Mouse (Mus musculus) lung, postnatal 0 days (tissue): Measurements from ENCODE around the gene H6pd. TPM values are rescaled to one million over a fixed set of nuclear protein-coding genes. Genes with fewer than 3 reads are reported as not detected.

Experiments used
- ATAC-seq: fragments of 200-750 bp; cut with Nextera tagmentation; 2 replicates; pipeline ENCODE4 v1.8.0; 2017; ENCODE audit warnings: moderate library complexity
- DNase-seq: peaks from one replicate; pipeline ENCODE4 v3.0.0-alpha.2; 2016; ENCODE audit warnings: low spot score
- H3K27ac ChIP-seq: fragments of 300-500 bp; sonication (generic); 2 replicates; pipeline ENCODE4 v1.5.1; 2014; ENCODE audit warnings: antibody characterized with exemption, mild to moderate bottlenecking, low read length, mixed read lengths
- H3K27me3 ChIP-seq: fragments of 300-500 bp; sonication (generic); replicated peaks from 2 replicates; pipeline ENCODE4 v1.6.1; 2014; ENCODE audit warnings: low read length, mixed read lengths; ENCODE audit not compliant: insufficient read depth
- H3K36me3 ChIP-seq: fragments of 300-500 bp; sonication (generic); 2 replicates; pipeline ENCODE4 v1.6.1; 2014; ENCODE audit warnings: low read length, mixed read lengths; ENCODE audit not compliant: insufficient read depth
- H3K4me1 ChIP-seq: fragments of 300-500 bp; sonication (generic); 2 replicates; pipeline ENCODE4 v1.6.1; 2014; ENCODE audit warnings: antibody characterized with exemption, low read depth, low read length, mixed read lengths; ENCODE audit not compliant: insufficient read depth
- H3K4me2 ChIP-seq: fragments of 300-500 bp; sonication (generic); replicated peaks from 2 replicates; pipeline ENCODE4 v1.6.1; 2014; ENCODE audit warnings: low read depth, mild to moderate bottlenecking, low read length, moderate library complexity, mixed read lengths
- H3K4me3 ChIP-seq: fragments of 300-500 bp; sonication (generic); 2 replicates; pipeline ENCODE4 v1.5.1; 2014; ENCODE audit warnings: low read depth, low read length
- H3K9ac ChIP-seq: fragments of 300-500 bp; sonication (generic); replicated peaks from 2 replicates; pipeline ENCODE4 v1.6.1; 2014; ENCODE audit warnings: low read depth, mild to moderate bottlenecking
- H3K9me3 ChIP-seq: fragments of 300-500 bp; sonication (generic); 2 replicates; pipeline ENCODE4 v1.6.1; 2016; ENCODE audit warnings: low read length, mixed read lengths
- CTCF ChIP-seq: IDR thresholded peaks from 2 replicates; pipeline ENCODE4 v1.5.1; 2016; ENCODE audit warnings: antibody characterized with exemption, mild to moderate bottlenecking
- EP300 ChIP-seq: IDR thresholded peaks from 2 replicates; pipeline ENCODE4 v1.6.1; 2016; ENCODE audit warnings: antibody characterized with exemption, mild to moderate bottlenecking, control low read depth
- WGBS: fragments of 180-500 bp; shearing (Covaris S2); extraction: QIAGEN DNeasy Blood & Tissue Kit; methylation state at CpG from one replicate; pipeline ENCODE4 v1.1.7; 2014; 5-methylcytosine and 5-hydroxymethylcytosine counted together
- polyA plus RNA-seq: library from polyadenylated mRNA; unstranded; fragments of >200 nt; fragmentation: Nextera tagmentation; extraction: Ambion mirVana; gene quantifications from 2 replicates; pipeline ENCODE4 v1.2.1, GENCODE M21; 2015

The H6pd gene
- polyA plus RNA-seq, 1 experiment from 2014 or later, result 45.8 TPM

DNA sequence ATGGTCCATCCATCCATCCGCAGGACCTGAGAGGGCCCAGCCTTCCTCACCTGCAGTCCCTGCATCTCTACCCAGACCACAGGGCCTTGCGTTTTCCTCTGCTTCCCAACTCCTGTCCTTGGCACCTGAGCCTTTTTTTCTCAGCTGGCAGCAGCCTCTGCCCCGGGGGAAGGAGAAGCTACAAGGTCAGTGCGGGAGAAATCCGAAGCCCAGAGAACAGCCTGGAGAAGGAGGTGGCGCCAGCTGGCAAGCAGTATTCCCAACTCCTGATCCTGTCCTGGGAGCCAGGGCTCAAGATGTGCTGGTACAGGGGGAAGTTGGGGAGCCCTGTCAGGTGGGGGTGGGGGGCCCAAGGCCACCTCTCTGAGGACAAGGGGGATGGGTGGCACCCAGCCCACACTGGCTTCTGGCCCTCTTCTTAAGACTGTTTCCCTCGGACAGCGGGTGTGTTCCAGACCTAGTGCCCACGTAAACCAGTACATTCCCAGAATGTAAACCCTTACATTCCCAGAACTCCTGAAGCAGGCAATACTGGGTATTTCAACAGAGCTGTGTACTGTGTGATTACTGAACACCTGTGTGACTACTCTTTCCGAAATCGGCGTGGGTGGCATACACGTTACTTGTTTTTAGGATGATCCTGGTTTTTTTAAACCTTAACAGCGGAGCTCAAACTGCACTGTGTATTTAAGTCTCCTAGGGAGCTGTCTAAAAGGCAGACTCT lies 9.9 kb downstream of the H6pd start:
- Histone ChIP-seq H3K9ac (no peak overlapping the region), H3K4me2 (peak overlapping the region; percentile 59; the same call in 1 of the 2 replicates), H3K4me1 (peaks cover 11% of the 10 kb centered on the region), H3K4me3 (no peak overlapping the region), H3K9me3 (no peaks in the 10 kb centered on the region), H3K27me3 (no peaks in the 10 kb centered on the region), H3K36me3 (0 out of 2 replicates have a peak, but pooled peaks cover 5% of the 10 kb centered on the region), H3K27ac (peak overlapping the region; percentile 14; the same call in 1 of the 2 replicates)
- DNase-seq, result no peak
- WGBS, result 78% methylated on average over 14 of the region's 14 CpGs
- ATAC-seq, result no peak
- TF ChIP-seq EP300, result no peak

DNA sequence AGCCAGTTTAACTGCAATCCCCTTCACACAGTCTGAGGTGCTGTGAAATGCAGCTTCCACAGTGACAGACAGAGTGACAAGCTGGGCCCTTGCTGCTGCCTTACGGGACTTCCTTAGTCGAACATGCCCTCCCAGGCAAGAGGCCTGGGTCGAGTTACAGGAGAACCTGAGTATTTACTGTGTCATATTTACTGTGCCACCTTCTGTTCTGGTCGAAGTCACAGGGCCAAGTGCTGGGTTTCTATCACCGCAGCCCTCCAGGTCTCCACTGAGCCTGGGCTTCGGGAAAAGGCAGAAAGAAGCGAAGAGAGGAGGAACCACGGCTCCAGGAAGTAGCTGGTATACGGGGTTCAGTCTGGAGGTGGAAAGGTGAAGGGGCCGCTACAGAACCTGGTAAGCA lies 10.8 kb downstream of the H6pd start:
- no peak overlapping the region; the same call in 1 of the 2 replicates for H3K9ac ChIP-seq
- DNase-seq (no peak), ATAC-seq (no peak)
- TF ChIP-seq EP300, result no peak
- no peak for TF ChIP-seq CTCF
- peak overlapping the region; percentile 22; the same call in 1 of the 2 replicates for H3K27ac ChIP-seq
- H3K4me3 ChIP-seq, result no peak overlapping the region
- H3K9me3 ChIP-seq, result no peaks in the 10 kb centered on the region
- peaks cover 11% of the 10 kb centered on the region for H3K4me1 ChIP-seq
- H3K27me3 ChIP-seq, result no peaks in the 10 kb centered on the region
- 52% methylated on average over 10 of the region's 10 CpGs for WGBS
- 0 out of 2 replicates have a peak, but pooled peaks cover 10% of the 10 kb centered on the region for H3K36me3 ChIP-seq
- 0 out of 2 replicates have a peak overlapping the region, but pooled peaks have one; percentile 8 for H3K4me2 ChIP-seq

DNA sequence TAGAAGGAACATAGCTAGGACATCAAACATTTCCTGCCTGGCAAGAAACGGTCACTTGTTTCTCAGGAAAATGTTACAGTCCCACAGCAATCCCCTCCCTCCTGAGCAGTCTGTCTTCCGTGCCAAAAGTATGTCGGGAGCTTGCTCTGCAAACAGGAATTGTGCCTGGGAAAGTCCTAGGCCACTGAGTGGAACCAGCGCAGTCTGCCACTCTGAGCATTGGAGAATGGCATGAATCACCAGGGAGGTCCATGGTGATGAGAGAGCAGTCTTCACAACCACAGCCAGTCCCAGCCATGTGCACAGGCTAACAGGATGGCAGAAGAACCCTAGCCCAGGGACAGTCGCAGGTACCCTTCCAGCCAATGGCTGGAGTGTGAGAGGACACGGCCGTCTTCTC lies 12.4 kb downstream of the H6pd start:
- Histone ChIP-seq H3K9ac (no peak overlapping the region), H3K36me3 (0 out of 2 replicates have a peak, but pooled peaks cover 16% of the 10 kb centered on the region), H3K4me3 (no peak overlapping the region), H3K4me2 (no peak overlapping the region), H3K9me3 (no peaks in the 10 kb centered on the region), H3K4me1 (peaks cover 8% of the 10 kb centered on the region), H3K27me3 (no peaks in the 10 kb centered on the region), H3K27ac (peak overlapping the region; percentile 4; the same call in 1 of the 2 replicates)
- ATAC-seq, result peak; percentile 47
- DNase-seq, result peak; percentile 71
- TF ChIP-seq CTCF (no peak), EP300 (no peak)
- 38% methylated on average over 7 of the region's 7 CpGs for WGBS

DNA sequence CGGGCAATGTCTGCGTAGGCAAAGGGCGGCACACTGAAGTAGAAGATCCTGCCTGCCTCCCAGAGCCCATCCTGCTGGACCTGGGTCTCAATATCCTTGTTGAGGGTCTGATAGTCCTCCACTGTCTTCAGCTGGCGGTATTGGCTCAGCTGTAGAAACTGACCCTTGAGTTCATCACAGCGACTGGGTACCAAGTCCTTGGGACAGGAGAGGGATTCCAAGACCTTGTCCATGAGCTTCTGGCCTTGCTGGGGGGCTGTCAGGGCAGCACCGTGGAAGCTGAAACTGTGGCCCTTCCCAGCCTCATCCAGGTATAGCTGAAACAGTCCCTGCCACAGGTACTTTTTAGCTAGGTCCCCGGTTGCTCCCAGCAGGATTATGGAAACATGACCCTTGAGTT lies 12.9 kb downstream of the H6pd start:
- H3K4me3 ChIP-seq, result no peak overlapping the region
- H3K36me3 ChIP-seq, result 0 out of 2 replicates have a peak, but pooled peaks cover 16% of the 10 kb centered on the region
- no peak overlapping the region for H3K9ac ChIP-seq
- H3K27me3 ChIP-seq, result no peaks in the 10 kb centered on the region
- no peak overlapping the region for H3K4me2 ChIP-seq
- peaks cover 10% of the 10 kb centered on the region for H3K4me1 ChIP-seq
- H3K27ac ChIP-seq, result 0 out of 2 replicates have a peak overlapping the region, but pooled peaks have one; percentile 4
- DNase-seq (no peak), ATAC-seq (no peak)
- WGBS, result 86% methylated on average over 7 of the region's 7 CpGs
- no peaks in the 10 kb centered on the region for H3K9me3 ChIP-seq
- TF ChIP-seq CTCF, result no peak
- no peak for TF ChIP-seq EP300

DNA sequence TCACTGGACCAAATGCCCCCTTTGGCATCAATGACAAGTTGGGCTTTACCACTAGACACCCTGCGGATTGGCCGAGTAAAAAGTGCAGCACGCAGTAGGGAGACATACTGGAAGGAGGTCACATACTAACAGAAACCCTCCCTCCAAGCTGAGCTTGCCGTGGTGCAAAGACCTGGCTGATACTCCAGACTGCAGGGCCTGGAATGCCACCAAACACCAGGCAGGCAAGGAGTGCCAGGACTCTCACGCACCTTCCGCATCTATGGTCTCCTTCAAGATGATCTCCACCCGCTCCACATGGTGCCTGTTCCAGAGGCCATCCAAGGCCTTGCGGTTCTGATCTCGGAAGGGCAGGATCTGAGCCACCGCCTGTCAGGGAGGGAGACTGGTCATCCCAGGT lies 14.6 kb downstream of the H6pd start:
- Histone ChIP-seq H3K9me3 (no peaks in the 10 kb centered on the region), H3K27me3 (no peaks in the 10 kb centered on the region), H3K4me3 (no peak overlapping the region), H3K4me2 (no peak overlapping the region), H3K4me1 (peaks cover 20% of the 10 kb centered on the region), H3K36me3 (0 out of 2 replicates have a peak, but pooled peaks cover 16% of the 10 kb centered on the region), H3K9ac (no peak overlapping the region), H3K27ac (no peak overlapping the region)
- whole genome bisulfite sequencing, result 89% methylated on average over 10 of the region's 10 CpGs
- TF ChIP-seq EP300, result no peak
- TF ChIP-seq CTCF, result no peak
- ATAC-seq (no peak), DNase-seq (no peak)

DNA sequence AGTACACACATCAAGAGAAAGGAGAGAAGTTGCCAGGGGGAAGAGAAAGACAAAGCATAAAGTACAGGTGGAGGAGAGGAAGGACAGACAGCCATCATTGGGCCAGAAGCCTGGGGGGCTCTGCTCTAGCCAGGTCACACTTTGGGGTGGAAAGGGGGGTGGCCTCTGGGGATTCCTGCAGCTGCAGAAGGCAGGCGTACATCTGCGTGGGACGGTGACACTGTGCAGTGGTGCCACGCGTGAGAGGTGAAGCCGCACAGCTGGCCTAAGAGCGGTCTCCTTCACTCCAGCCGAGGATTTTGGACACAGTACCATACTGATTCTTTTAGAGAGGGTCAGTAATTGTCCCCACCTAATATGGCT lies 16.2 kb downstream of the H6pd start:
- Histone ChIP-seq H3K9ac (no peak overlapping the region), H3K27me3 (no peaks in the 10 kb centered on the region), H3K4me2 (no peak overlapping the region), H3K27ac (no peak overlapping the region), H3K9me3 (no peaks in the 10 kb centered on the region), H3K4me3 (no peak overlapping the region), H3K4me1 (peaks cover 20% of the 10 kb centered on the region), H3K36me3 (0 out of 2 replicates have a peak, but pooled peaks cover 16% of the 10 kb centered on the region)
- TF ChIP-seq EP300 (no peak), CTCF (no peak)
- DNase-seq (no peak), ATAC-seq (no peak)
- WGBS, result 77% methylated on average over 8 of the region's 8 CpGs
